Mouse (Mus musculus): ENCODE results near the gene Cct3.

DNA sequence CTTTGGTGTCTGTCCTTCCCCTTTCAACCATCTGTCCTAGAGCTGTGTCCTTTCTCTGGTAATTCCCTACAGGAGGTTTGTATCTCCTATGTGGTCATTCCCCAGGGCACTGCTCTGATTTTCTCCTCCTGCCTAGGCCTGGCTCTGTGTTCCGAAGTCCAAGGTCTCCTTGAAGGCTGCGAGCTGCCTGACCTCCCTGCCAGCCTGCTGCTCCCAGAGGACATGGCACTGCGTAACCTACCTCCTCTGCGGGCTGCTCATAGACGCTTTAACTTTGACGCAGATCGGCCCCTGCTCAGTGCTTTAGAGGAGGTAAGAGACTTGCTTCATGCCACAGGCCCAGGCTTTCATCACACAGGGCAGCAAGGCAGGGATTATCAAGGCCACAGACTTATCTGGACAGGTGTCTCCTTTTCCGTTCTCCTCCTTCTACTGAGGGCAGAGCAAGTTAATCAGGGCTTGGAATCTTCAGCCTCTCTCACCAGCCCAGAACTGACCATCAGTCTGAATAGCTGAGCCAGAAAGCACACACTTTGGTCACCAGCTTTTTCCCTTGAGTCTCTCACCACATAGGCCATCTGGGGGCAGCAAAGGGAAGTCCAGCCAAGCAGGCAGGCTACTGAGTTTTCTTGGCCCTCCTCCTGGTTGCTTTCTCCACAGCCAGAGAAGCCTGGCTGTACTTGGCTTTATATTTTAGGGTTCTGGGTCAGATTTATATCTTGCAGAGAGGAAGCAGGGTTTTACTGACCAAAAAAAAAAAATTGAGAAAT, 57.7 kb downstream of the Cct3 start:
- TF ChIP-seq CTCF (IDR thresholded peaks at IDR 0.05; ENCODE audit: low read depth, low read length), result peak; percentile 18
- TF ChIP-seq EP300 (IDR thresholded peaks at IDR 0.05; ENCODE audit: insufficient read depth, low read depth, low read length), result no peak
